Mouse (Mus musculus) kidney, embryonic 16.5 days (tissue): ENCODE measurements at regions not wholly inside any gene's neighbourhood (a gene's known extent, or its start where the extent isn't known, plus 50 kb on each side); places are given as distances from the start of the nearest gene placed in this dataset.

Source experiments
- ATAC-seq: fragments of 200-750 bp; cut with Nextera tagmentation; 2 replicates; pipeline ENCODE4 v1.8.0; 2017; ENCODE audit warnings: moderate TSS enrichment; ENCODE audit not compliant: low FRiP score, low TSS enrichment
- H3K27ac ChIP-seq: fragments of 300-500 bp; sonication (generic); 2 replicates; pipeline ENCODE4 v1.5.1; 2014; ENCODE audit warnings: low read length
- H3K27me3 ChIP-seq: fragments of 300-500 bp; sonication (generic); 2 replicates; pipeline ENCODE4 v1.6.1; 2014; ENCODE audit warnings: low read length, control low read depth, mixed read lengths; ENCODE audit not compliant: insufficient read depth
- H3K36me3 ChIP-seq: fragments of 300-500 bp; sonication (generic); 2 replicates; pipeline ENCODE4 v1.6.1; 2014; ENCODE audit warnings: low read length, control low read depth, mixed read lengths; ENCODE audit not compliant: insufficient read depth
- H3K4me1 ChIP-seq: fragments of 300-500 bp; sonication (generic); 2 replicates; pipeline ENCODE4 v1.6.1; 2014; ENCODE audit warnings: low read length, control low read depth, mixed read lengths; ENCODE audit not compliant: insufficient read depth
- H3K4me2 ChIP-seq: fragments of 300-500 bp; sonication (generic); replicated peaks from 2 replicates; pipeline ENCODE4 v1.6.1; 2014; ENCODE audit warnings: low read depth, low read length
- H3K4me3 ChIP-seq: fragments of 300-500 bp; sonication (generic); 2 replicates; pipeline ENCODE4 v1.5.1; 2014; ENCODE audit warnings: mild to moderate bottlenecking, low read length
- H3K9ac ChIP-seq: fragments of 300-500 bp; sonication (generic); replicated peaks from 2 replicates; pipeline ENCODE4 v1.6.1; 2014; ENCODE audit warnings: low read length
- H3K9me3 ChIP-seq: fragments of 300-500 bp; sonication (generic); 2 replicates; pipeline ENCODE4 v1.6.1; 2016; ENCODE audit warnings: low read length, control low read depth
- WGBS: fragments of 180-500 bp; shearing (Covaris S2); extraction: QIAGEN DNeasy Blood & Tissue Kit; methylation state at CpG from one replicate; pipeline ENCODE4 v1.1.7; 2014; 5-methylcytosine and 5-hydroxymethylcytosine counted together

DNA sequence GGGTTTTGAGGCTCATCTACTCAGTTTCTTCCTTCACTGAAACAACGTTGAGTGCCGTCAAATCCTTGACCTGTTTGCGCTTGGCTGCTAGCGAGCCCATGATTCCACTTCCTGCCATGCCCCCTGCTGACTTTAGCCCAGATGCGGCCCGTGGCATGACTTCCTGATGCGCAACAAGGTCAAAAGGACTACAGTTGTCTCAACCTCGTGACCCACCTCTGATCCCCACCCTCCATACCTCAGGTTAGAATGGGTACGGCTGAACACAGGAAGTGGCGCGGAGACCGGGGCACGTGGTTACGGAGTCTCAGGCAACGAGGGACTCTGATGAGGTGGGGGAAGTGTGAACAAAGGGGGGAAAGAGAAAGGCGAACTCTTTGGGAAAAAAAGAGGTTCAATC lies 135.6 kb upstream of the Sdk2 start:
- no peak for ATAC-seq
- Histone ChIP-seq H3K4me1 (peaks cover 12% of the 10 kb centered on the region), H3K9ac (no peak overlapping the region), H3K36me3 (no peaks in the 10 kb centered on the region), H3K4me2 (no peak overlapping the region), H3K27ac (no peak overlapping the region), H3K27me3 (no peaks in the 10 kb centered on the region), H3K9me3 (no peaks in the 10 kb centered on the region), H3K4me3 (no peak overlapping the region)
- WGBS: 85% methylated on average over 16 of the region's 16 CpGs

DNA sequence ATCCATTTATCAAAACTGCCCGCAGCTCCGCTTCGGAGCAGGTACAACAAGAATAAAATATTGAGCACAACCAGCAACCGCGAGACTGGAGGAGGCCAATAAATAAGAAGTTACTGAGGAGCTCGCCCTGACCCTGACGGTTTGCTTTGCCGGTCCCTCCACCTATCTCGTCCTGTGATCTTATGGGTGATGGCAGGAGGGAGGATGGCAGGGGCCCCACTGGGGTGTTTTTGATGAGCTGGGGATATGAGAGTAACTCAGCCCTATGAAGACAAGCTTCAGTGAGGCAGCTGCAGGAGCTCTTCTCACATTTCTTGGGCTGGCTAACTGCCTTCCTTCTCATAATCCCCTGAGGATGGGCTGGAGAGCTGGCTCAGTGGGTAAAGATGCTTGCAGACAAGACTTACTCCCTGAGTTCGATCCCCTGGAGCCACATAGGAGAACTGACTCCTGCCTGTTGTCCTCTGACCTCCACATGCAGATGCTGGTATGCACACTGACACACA lies 132.3 kb upstream of the Sdk2 start:
- Histone ChIP-seq H3K27me3 (no peaks in the 10 kb centered on the region), H3K36me3 (no peaks in the 10 kb centered on the region), H3K9ac (no peak overlapping the region; the same call in 1 of the 2 replicates), H3K27ac (no peak overlapping the region; the same call in 1 of the 2 replicates), H3K4me1 (peaks cover 12% of the 10 kb centered on the region), H3K4me3 (no peak overlapping the region), H3K9me3 (no peaks in the 10 kb centered on the region), H3K4me2 (0 out of 2 replicates have a peak overlapping the region, but pooled peaks have one; percentile 8)
- no peak for ATAC-seq
- 30% methylated on average over 10 of the region's 10 CpGs for WGBS

DNA sequence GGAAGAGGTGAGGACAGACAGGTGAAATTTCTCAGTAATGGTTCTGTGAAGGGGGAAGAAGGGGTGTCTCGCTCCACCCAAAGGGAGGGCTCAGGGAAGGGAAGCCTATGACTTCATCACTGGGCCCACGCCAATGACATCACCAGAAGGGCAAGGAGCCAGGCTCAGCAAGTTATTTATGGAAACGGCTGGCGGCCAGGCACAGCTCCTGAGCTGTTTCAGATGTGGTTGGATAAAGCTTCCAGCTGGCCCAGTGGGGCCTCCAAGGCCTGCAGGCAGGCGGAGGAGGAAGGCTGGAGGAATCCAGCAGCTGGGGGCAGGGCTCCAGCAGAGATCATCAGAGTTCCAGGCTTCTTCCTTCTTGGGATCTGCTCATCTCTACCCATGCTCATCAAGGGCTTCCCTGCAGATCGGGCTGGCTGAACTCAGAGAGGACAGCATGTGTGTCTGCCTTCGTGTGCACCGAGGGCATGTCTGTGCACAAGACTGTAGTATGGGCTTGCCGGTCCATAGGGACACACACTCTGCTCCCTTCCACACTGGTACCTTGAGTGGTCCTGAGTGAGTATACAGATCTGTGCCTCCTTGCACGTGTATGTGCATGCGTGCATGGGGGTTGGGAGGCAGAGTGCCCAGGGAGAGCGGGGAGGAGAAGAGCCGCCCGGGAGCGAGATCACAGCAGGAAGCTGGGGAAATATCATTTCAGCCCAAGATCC lies 131.6 kb upstream of the Sdk2 start:
- H3K4me2 ChIP-seq: peak overlapping the region; percentile 15
- peak overlapping the region; percentile 73 for H3K27ac ChIP-seq
- 35% methylated on average over 15 of the region's 15 CpGs for WGBS
- no peaks in the 10 kb centered on the region for H3K27me3 ChIP-seq
- ATAC-seq: peak; percentile 94
- no peaks in the 10 kb centered on the region for H3K36me3 ChIP-seq
- H3K9ac ChIP-seq: peak overlapping the region; percentile 37
- no peak overlapping the region for H3K4me3 ChIP-seq
- peaks cover 12% of the 10 kb centered on the region for H3K4me1 ChIP-seq
- no peaks in the 10 kb centered on the region for H3K9me3 ChIP-seq

DNA sequence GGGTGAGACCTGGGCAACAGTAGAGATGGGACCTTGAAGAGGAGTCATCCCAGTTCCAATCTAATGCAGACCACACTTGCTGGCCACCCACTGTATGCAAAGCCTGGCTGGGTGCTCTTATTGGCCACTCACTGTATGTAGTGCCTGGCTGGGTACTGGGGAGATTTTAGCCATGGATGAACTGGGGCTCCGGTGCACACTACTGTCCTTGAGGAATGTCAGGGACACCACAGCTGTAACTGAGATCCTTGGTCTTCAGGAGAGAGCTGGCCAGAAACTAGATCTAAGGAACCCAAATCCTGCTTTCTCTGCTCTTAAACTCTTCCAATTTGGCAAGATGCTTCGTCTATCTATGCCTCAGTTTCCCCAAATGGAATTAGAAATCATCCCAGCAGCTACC lies 128.4 kb upstream of the Sdk2 start:
- H3K9me3 ChIP-seq: peaks cover 3% of the 10 kb centered on the region; the same call in 1 of the 2 replicates
- no peak overlapping the region for H3K27ac ChIP-seq
- 90% methylated on average over 2 of the region's 2 CpGs for WGBS
- H3K4me3 ChIP-seq: no peak overlapping the region
- H3K4me1 ChIP-seq: peaks cover 12% of the 10 kb centered on the region
- ATAC-seq: no peak
- H3K36me3 ChIP-seq: no peaks in the 10 kb centered on the region
- H3K4me2 ChIP-seq: no peak overlapping the region
- no peaks in the 10 kb centered on the region for H3K27me3 ChIP-seq
- no peak overlapping the region for H3K9ac ChIP-seq

DNA sequence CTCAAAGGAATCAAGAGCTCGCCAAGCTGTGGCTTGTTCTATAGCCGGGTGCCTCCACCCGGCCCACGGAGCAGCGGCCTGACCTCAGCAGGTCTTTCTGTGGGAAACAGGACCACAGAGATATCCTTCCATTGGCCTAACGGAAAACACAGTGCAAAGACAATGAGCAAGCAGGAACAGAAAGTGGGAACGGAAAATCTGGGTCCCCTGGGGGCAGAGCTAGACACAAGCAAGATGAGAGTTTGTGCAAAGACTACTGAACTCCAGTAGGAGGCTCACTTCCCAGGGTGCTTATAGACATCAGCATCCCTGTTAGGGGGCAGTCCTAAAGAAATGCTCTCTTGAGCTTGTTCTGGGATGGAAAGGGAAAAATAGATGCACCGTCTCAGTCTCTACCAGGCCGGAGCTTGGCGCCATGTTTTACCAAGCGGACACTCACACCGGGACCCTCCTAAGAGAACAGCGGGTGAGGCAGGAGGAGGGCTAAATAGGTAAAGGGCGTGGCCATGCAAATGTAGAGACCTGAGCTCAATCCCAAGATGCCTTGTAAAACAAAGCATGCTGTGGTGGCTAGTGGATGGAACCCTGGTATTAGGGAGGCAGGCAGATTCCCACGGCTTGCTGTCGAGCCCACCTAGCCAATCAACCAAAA lies 127.3 kb upstream of the Sdk2 start:
- ATAC-seq: no peak
- 55% methylated on average over 16 of the region's 16 CpGs for WGBS
- Histone ChIP-seq H3K4me3 (no peak overlapping the region), H3K9me3 (peaks cover 5% of the 10 kb centered on the region; the same call in 1 of the 2 replicates), H3K4me2 (no peak overlapping the region), H3K9ac (no peak overlapping the region), H3K27ac (no peak overlapping the region), H3K36me3 (no peaks in the 10 kb centered on the region), H3K27me3 (no peaks in the 10 kb centered on the region), H3K4me1 (peaks cover 8% of the 10 kb centered on the region)

DNA sequence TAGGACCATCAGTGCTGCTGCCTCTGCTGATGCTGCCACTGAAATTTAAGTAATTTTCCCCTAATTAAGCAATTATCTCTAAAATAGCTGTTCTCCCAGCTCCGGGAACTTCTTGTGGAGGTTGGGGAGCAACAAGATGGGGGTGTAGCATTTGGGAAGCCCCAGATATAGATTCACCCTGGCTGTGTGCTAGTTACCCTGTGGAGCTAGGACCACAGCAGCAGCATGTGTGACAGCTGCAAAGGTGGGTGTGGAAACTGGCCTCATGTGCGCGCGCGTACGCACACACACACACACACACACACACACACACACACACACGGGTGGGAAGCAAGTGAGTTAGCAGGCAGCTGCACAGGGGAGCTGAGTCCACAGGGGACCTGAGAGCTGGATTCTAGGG lies 126.2 kb upstream of the Sdk2 start:
- H3K4me3 ChIP-seq: no peak overlapping the region
- no peak overlapping the region for H3K9ac ChIP-seq
- no peaks in the 10 kb centered on the region for H3K36me3 ChIP-seq
- WGBS: 95% methylated on average over 7 of the region's 7 CpGs
- H3K4me1 ChIP-seq: no peaks in the 10 kb centered on the region
- H3K4me2 ChIP-seq: no peak overlapping the region
- no peak for ATAC-seq
- no peak overlapping the region for H3K27ac ChIP-seq
- H3K27me3 ChIP-seq: no peaks in the 10 kb centered on the region
- H3K9me3 ChIP-seq: peaks cover 5% of the 10 kb centered on the region; the same call in 1 of the 2 replicates

DNA sequence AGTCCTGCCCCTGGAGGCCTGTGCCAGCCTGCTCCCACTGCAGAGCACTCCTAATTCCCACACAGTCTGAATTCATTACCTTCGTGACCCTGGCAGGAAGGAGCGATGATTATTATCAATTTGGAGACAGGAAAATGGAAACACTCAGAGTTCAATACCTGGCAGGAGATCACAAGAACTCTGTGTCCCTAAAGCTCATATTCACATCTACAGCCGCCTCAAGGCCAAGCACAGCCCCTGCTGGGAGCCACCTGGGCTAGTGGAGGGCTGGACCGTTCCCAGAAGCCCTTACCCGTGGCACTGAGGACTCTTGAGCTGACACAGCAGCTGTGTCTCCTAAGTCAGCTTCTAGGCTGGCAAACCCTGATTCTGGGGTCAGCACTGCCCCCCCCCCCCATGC lies 124.8 kb upstream of the Sdk2 start:
- 69% methylated on average over 5 of the region's 5 CpGs for WGBS
- peaks cover 5% of the 10 kb centered on the region; the same call in 1 of the 2 replicates for H3K9me3 ChIP-seq
- H3K4me1 ChIP-seq: no peaks in the 10 kb centered on the region
- ATAC-seq: no peak
- no peaks in the 10 kb centered on the region for H3K27me3 ChIP-seq
- no peak overlapping the region for H3K4me3 ChIP-seq
- no peak overlapping the region for H3K27ac ChIP-seq
- no peak overlapping the region for H3K9ac ChIP-seq
- H3K36me3 ChIP-seq: no peaks in the 10 kb centered on the region
- H3K4me2 ChIP-seq: no peak overlapping the region

DNA sequence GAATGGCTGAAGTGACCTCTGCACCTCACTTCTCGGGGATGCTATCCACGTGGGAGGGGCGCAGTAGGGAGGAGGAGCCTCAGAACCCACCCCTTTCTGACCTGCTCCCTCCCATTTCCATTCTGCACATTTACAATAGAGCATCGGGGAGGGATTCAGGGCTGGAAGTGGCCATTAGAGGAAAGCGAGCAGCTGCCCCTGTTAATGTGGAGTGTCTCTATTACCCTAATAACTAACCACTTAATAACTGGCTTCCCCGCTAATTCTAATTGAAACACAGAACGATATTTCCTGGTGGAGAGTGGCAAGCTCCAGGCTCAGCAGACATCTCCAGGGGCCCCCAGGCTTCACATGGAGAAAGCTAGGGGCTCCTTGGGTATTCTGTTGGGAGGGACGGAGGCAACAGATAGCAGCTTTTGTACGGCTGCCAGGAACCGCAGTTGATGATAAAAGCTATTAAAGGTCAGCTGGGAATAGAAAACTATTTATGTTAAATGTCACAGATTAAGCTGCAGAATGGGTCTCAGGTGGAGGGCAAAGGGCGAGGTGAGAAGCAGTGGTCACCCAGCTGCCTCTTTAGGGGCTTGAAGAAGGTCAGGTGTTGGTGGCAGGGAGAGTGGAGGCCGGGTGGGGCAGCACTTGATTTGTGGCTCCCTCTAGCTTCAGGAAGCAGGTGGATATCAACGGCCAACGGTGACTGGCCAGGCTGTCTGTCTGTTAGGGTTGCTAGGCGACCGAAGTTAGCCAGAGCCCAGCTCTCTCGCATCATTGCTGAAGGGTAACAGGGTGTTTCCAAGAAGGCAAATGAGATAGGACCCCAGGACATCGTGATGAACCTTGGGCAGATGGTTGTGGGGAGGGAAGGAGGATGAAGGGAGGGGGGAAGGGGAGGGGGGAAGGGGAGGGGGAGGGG lies 118.4 kb upstream of the Sdk2 start:
- peak; percentile 87 for ATAC-seq
- Histone ChIP-seq H3K9ac (no peak overlapping the region), H3K36me3 (no peaks in the 10 kb centered on the region), H3K4me1 (peaks cover 10% of the 10 kb centered on the region; the same call in 1 of the 2 replicates), H3K27ac (no peak overlapping the region), H3K4me3 (no peak overlapping the region), H3K4me2 (no peak overlapping the region), H3K27me3 (no peaks in the 10 kb centered on the region), H3K9me3 (peaks cover 2% of the 10 kb centered on the region; the same call in 1 of the 2 replicates)
- 37% methylated on average over 17 of the region's 18 CpGs for WGBS

DNA sequence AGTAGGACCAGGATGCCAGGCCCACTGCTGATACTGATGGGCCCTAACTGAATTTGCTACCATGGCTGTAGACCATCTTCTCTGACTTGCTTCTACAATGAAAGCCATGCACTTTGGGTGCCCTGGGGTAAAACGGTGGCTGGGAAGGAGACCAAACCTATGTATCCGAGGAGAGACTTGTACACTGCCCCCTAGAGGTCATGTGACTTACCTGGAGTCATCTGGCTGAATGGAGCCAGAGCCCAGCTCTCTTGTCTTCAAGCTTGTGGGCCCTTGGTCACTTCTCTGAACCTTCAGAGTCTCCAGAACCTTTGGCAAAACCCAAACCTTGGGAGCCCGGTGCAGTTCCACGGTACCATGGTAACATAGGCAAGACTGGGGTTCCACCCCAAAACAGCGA lies 117.6 kb upstream of the Sdk2 start:
- no peak overlapping the region for H3K27ac ChIP-seq
- no peak overlapping the region for H3K4me3 ChIP-seq
- no peaks in the 10 kb centered on the region for H3K36me3 ChIP-seq
- no peak overlapping the region for H3K9ac ChIP-seq
- H3K9me3 ChIP-seq: no peaks in the 10 kb centered on the region
- ATAC-seq: no peak
- 78% methylated on average over 5 of the region's 5 CpGs for WGBS
- no peaks in the 10 kb centered on the region for H3K27me3 ChIP-seq
- peaks cover 10% of the 10 kb centered on the region; the same call in 1 of the 2 replicates for H3K4me1 ChIP-seq
- H3K4me2 ChIP-seq: no peak overlapping the region
